ENCODE assay signal across 21 mouse cellular contexts in genomic region chr4:153760934-153761333, GRCm38 (mm10).
DNase-seq lines count a peak whose midpoint lies in the region; TF ChIP-seq lines count a peak whose summit lies in the region.
"Had no signal": no experiment of that assay in that cellular context is flagged by ENCODE, and none has a peak within 500 bp of the region (broad histone marks: within the 10 kb centered on the region; RNA-seq: fewer than 3 reads in every experiment).

No protein-coding gene starts in this region.

- H3K4me1 ChIP-seq in ES-Bruce4 (ENCODE audit: control insufficient read depth, insufficient read depth, low read length): no peaks in the 10 kb centered on the region
- H3K4me1 ChIP-seq: embryonic facial prominence, embryonic 15.5 days; hindbrain, embryonic 12.5 days; megakaryocyte, embryonic 14.5 days; midbrain, embryonic 15.5 days had no signal

- no peaks in the 10 kb centered on the region for H3K27me3 ChIP-seq in ES-Bruce4 (ENCODE audit: control insufficient read depth, insufficient read depth, low read length, poor library complexity, severe bottlenecking)
- H3K27me3 ChIP-seq: embryonic facial prominence, embryonic 15.5 days; hindbrain, embryonic 12.5 days; kidney, embryonic 15.5 days; megakaryocyte, embryonic 14.5 days; midbrain, embryonic 15.5 days had no signal

- no peak overlapping the region for H3K9ac ChIP-seq in ES-Bruce4 (ENCODE audit: low read depth, poor library complexity, severe bottlenecking)
- H3K9ac ChIP-seq: embryonic facial prominence, embryonic 15.5 days; hindbrain, embryonic 12.5 days; kidney, embryonic 15.5 days; midbrain, embryonic 15.5 days had no signal

- H3K9me3 ChIP-seq in ES-Bruce4 (replicated peaks; ENCODE audit: control insufficient read depth, insufficient read depth, low read length, poor library complexity, severe bottlenecking): no peaks in the 10 kb centered on the region
- H3K9me3 ChIP-seq: embryonic facial prominence, embryonic 15.5 days; hindbrain, embryonic 12.5 days; kidney, embryonic 15.5 days; midbrain, embryonic 15.5 days had no signal

- DNase-seq in heart, adult 11 months: peak; percentile 85
- no peak for DNase-seq in heart, adult 9 months (ENCODE audit: low spot score in 2 of 2)
- no peak for DNase-seq in layer of hippocampus, adult 2 months (ENCODE audit: low spot score in 2 of 2)
- no peak for DNase-seq in layer of hippocampus, postnatal 10 days (ENCODE audit: low spot score in 2 of 2)
- DNase-seq in R1 (ENCODE audit: low read depth, low spot score): peak; percentile 86
- no peak for DNase-seq in thymus, postnatal 10 days (ENCODE audit: low spot score in 2 of 2)
- no peak for DNase-seq in cerebellum, postnatal 25 days
- DNase-seq: adrenal gland, adult 8-10 months; cerebellum, adult 11-12 months; heart, postnatal 10 days; liver; retina, postnatal 1 day; right cerebral cortex, postnatal 4 days; thymus, postnatal 4 days had no signal

- TF ChIP-seq EP300 in ES-Bruce4 (IDR thresholded peaks at IDR 0.05; ENCODE audit: insufficient read depth, low read depth, low read length): no peak

- TF ChIP-seq CTCF in layer of hippocampus, adult 2 months (conservative IDR thresholded peaks at IDR 0.05): peak; percentile 61
- TF ChIP-seq CTCF in ES-Bruce4 (IDR thresholded peaks at IDR 0.05; ENCODE audit: low read depth, low read length): peak; percentile 38

- TF ChIP-seq POLR2A in ES-Bruce4 (IDR thresholded peaks at IDR 0.05; ENCODE audit: insufficient read depth, low read length): no peak

- H3K4me3 ChIP-seq in layer of hippocampus, adult 2 months: no peak overlapping the region
- H3K4me3 ChIP-seq in ES-Bruce4 (ENCODE audit: low read depth, low read length): no peak overlapping the region
- H3K4me3 ChIP-seq: embryonic facial prominence, embryonic 15.5 days; hindbrain, embryonic 12.5 days; kidney, embryonic 15.5 days; megakaryocyte, embryonic 14.5 days; midbrain, embryonic 15.5 days had no signal

- no peak overlapping the region for H3K27ac ChIP-seq in layer of hippocampus, adult 2 months
- no peak overlapping the region for H3K27ac ChIP-seq in ES-Bruce4 (ENCODE audit: insufficient read depth, low read length)
- H3K27ac ChIP-seq: embryonic facial prominence, embryonic 15.5 days; hindbrain, embryonic 12.5 days; kidney, embryonic 15.5 days; midbrain, embryonic 15.5 days had no signal

- H3K36me3 ChIP-seq in ES-Bruce4 (ENCODE audit: control insufficient read depth, insufficient read depth, low read length, poor library complexity, severe bottlenecking): no peaks in the 10 kb centered on the region
- H3K36me3 ChIP-seq: embryonic facial prominence, embryonic 15.5 days; G1E; hindbrain, embryonic 12.5 days; kidney, embryonic 15.5 days; midbrain, embryonic 15.5 days had no signal

Comparison
In these comparisons a context has a peak if more than half of its experiments do, and no peak if none do; other contexts are left out.
1. DNase-seq: peak in heart, adult 11 months (single experiment) and R1 (single experiment); none in heart, adult 9 months (0 of 2), layer of hippocampus, adult 2 months (0 of 2), layer of hippocampus, postnatal 10 days (0 of 2), thymus, postnatal 10 days (0 of 2) and cerebellum, postnatal 25 days (0 of 2).